Mouse (Mus musculus): Measurements from ENCODE around the gene Tjp1.

Tjp1 gene

DNA sequence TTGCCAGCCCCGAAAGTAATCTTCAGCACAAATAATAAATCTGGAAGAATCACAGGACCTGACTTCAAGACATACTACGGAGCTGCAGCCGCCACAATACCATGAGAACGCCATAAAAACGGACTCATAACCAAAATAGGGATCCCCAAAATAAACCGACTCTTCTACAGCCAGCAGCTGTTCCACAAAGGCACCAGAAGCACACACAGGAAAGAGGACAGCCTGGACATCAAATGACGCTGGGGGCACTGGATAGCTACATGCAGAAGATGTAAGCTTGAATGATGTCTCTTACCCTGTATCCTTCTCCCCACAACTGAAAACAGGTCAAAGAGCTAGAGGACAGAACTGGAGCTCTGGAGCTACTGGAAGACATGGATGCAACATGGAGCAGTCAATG, 138.0 kb downstream of the Tjp1 start:
- DNase-seq (ENCODE audit: low read depth in 2 of 2, low spot score in 2 of 2), result no peak

DNA sequence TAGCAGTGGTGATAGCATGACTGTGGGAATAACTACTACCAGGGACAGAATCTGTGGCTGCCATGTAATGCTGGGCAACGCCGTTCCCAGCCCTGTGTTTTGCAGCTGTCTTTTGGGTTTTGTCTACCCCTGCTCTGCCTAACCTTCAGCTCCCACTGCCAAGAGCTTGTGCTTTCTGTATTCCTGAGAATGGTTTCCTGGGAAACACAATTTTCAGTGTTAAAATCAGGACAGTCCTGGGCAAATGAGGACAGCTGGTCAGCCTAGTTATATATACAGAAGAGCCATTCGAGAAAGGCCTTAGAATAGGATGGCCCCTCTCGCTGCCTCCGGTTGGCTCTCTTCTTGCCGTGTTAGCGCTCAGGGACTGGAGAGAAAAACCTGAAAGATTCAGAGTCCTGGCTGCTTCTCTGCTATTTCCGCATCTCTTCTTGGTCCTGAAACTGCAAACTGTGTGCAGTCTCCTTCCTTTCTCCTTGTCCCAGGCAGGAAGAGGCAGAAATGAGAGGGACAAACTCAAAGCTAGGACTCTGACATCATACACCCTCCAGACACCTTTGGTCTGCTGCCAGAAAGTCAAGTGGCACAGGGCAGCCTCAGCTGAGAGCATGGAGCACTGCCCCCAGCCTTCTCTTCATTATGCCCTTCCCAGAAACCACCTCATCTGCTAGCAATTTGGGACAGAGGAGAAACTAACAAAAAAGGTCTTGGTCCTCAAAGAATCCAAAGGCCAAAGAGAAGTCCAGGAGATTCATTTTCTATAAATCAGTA, 139.2 kb downstream of the Tjp1 start:
- DNase-seq (ENCODE audit: low read depth in 2 of 2, low spot score in 2 of 2), result no peak

DNA sequence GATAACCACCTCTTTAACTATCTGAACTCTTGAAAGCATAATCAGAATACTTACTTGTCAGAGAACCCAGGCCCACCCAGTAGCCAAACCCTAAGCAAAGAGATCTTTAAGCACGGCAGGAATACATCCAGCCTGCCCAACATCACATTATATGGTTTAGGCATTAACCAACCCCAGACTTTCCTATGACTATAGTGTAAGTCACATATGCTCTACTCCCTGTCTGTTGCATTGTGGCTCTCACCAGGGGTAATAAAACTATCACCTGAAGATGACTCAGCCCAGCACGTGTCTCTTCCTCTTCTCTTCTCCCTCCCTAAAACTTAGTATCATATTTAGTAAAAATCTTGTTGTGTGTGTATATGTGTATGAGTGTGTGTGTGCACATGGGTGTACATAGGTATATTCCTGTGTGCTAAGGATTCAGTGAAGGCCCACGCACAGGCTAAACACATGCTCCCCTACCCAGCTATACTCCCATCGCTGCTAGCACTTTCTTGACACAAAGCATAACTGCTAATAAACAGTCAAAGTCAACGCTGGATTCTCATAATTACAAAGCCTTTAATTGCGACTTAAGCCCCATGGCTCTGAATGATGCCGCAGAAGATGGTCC, 139.9 kb downstream of the Tjp1 start:
- no peak for DNase-seq (ENCODE audit: low read depth in 2 of 2, low spot score in 2 of 2)

DNA sequence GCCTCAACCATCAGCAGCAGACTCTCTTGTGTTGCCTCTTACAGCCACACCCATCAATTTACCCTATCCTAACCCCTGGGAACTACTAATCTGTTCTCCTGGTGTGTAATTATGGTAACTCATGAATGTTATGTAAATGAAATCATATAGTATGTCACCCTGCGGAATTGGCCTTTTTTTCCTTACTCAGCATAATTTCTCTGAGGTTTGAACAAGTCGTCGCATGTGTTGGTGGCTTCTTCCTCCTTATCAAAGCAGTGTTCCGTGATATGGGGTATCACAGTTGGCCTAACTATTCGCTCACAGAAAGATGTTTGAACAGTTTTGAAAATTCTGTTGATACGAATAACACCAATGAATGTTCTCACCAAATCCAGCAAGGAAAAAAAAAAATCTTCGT, 142.8 kb downstream of the Tjp1 start:
- no peak for DNase-seq (ENCODE audit: low read depth in 2 of 2, low spot score in 2 of 2)

DNA sequence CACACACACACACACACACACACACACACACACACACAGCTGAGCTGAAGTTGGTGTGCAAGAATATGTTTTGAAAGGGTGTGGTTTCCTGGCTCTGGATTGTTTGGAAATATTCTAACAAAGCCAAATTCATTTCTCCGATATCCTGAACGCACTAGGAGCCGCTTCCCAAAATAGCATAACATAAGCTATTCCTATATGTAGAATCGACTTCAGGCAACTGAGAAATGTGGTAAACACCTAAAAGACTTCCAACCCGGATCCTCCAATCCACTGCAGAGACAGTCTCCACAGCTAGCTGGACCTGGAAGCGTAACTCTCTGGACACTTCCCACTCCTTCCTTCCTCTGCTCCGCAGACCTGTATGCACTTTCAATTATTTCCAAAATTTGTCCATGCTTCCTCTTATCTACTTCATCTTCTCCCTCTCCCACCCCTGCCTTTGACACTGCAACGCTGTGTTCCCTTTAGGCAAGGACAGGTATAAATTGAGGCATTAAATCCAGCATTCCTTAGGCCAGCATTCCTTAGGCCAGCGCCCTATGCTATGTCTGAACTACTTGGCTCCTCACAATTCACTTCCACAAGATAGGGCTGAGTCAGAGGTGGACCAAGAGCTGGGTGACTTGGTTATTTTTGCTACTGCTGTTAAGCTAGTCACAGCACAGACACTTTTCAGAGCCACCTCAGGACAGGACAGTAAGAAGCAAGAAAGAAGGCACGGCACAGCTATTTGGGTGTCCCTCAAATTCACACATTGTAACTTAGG, 144.9 kb downstream of the Tjp1 start:
- no peak for DNase-seq (ENCODE audit: low read depth in 2 of 2, low spot score in 2 of 2)

DNA sequence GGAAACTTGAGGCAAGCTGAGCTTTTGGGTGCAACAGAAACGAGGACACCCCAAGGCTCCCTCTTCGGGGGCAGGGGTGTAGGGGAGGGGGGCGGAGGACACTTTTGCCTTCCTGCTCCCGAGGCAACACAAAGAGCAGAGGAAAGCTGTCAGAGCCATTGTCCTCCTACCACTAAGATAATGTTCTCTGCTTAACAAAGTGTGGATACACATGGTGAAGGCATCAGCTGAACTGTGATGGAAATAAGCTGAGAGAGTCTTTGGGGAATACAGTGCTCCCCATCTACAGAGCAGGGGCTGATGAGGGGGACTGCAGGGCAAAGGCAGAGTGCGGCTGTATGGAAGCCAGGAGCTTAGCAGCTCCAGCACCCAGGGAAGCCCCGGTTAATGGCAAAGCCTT, 145.7 kb downstream of the Tjp1 start:
- no peak for DNase-seq (ENCODE audit: low read depth in 2 of 2, low spot score in 2 of 2)

DNA sequence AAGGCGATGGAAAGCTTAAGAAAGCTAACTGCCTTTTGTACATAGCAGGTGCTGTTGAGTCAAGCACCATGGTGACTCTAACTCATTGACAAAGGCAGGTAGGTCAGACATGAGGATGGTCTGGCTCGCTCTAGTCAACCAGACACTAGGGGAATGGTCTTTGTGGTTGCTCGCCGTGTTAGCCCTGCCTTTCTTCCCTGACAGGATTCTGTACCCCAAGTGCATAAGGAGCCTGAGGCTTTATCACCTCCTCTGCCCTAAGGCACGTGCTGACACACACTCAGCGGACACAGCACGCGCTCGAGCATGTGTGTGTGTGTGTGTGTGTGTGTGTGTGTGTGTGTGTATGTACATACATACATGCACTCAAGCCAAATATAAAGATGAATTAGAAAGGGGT, 146.9 kb downstream of the Tjp1 start:
- no peak for DNase-seq (ENCODE audit: low read depth in 2 of 2, low spot score in 2 of 2)

DNA sequence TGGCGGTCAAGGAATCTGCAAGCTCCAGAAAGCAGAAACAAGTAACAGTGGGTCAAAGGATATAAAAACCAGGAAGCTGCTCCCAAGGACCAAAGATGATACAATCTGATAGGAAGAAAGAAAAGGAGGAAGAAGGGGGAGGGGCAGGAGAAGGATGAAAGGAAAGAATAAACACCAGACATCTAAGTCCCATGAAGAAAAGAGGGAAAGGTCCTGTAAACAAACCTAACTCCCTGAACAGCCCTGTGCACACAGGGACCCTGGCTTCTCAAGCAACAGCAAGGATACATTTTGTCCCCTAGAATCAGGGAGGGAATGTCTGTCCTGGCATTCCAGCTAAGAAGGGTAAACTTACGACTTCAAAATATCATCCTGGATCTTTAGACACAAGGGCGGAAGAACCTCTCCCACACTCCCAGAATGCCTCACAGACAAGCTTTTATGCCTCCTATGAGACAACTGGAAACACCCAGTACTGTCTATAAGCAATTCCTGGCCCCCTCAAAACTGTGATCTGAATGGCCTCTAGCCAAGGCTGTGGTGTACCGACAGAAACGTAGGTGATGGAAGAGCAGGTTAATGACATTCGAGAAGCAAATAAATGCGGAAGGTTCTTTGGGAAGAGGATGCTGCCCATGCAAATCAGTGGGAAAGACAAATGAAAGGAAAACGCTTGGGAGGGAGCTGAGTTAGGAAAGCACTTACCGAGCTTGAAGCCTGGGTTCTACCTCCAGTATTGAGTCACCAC, 148.6 kb downstream of the Tjp1 start:
- no peak for DNase-seq (ENCODE audit: low read depth in 2 of 2, low spot score in 2 of 2)

DNA sequence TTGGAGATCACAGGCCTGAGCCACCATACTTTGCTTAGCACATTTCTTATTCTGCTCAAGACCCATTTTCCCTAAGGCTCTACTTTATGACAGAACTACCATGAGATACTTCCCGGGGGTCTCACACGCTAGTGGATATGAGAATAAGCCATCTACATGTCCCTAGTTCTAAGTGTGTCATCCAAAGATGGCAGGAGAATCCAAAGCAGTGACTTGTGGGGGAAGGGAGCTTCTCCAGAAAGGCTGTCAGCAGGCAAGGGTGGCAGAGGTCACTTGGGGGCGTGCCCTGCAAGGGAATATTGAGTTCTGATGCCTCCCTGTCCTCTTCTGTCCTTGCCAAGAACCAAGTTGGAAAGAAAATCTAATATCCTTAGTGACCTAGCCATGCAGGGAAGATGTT, 150.1 kb downstream of the Tjp1 start:
- DNase-seq (ENCODE audit: low read depth in 2 of 2, low spot score in 2 of 2), result no peak

DNA sequence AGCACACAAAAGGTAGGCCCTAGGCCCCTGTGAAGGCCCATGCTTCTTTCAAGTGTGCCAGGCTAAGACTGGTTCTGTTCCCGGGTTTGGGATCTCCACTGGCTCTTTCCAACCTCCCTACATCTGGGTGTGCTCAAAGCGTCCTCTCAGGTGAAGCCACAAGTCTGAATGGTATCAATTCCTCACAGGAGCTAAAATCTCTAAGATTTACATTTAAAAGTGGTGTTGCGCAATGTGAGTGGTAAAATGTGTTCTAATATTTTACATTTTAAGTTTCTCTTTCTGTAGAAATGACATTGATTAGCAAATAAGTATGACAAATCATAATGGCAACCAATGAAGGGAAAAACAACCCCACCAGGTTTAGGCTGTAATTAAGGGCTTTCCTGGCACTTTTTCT, 152.0 kb downstream of the Tjp1 start:
- no peak for DNase-seq (ENCODE audit: low read depth in 2 of 2, low spot score in 2 of 2)

DNA sequence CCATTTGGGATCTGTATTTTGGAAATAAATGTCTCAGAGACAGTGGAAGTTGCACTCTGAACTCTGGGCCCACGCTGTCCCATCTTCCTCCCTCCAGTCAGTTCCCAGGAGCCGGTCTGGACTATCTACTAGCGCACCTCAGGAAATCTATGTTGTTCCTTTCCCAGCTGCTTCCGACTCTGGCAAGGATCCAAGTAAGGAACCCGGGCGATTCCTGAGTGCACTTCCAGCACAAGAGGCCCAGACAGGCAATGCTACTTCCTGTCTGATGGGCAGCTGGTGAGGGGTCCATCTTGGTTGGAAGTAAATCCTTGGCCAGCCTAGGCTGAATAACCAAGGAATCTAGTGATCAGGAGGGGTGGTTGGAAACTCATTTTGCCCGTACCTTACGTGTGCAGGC, 152.4 kb downstream of the Tjp1 start:
- no peak for DNase-seq (ENCODE audit: low read depth in 2 of 2, low spot score in 2 of 2)

DNA sequence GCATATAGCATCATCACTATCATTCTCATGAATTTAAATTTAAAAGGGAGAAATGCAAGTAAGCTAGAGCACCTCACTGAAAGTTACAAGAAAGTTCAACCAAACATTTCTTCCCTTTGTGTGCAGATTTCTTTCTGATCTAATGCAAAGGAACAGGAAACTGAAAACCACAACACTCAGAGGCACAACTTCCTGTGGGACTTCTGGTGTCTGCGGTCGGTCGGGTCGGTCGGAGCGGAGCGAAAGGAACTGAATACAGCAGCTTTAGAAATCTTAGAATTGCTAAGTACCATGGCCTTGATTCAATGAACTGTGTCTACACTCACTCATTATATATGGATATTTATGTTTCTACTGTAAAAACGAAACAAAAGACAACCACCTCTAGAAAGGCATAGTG, 154.2 kb downstream of the Tjp1 start:
- peak in 1 of 2 experiments; percentile 35 for DNase-seq (ENCODE audit: low read depth in 2 of 2, low spot score in 2 of 2)

DNA sequence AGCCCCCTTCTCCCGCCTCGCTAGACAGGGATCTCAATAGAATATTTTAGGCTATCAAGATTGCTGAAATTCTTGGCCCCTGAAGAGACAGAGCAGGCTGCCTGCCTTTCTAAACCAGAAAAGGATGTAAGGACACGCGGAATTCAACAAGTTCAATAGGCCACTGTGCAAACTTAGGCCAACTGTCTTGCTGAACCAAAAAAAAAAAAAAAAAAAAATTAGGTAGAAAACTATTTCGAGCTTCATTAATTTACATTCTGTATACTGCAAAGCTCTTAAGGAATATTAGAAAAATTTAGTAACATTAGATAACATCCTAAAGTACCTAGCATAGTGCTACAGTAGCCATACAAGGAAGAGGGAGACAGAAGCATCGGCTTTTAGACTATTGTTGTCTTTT, 155.8 kb downstream of the Tjp1 start:
- DNase-seq (ENCODE audit: low read depth in 2 of 2, low spot score in 2 of 2), result no peak

DNA sequence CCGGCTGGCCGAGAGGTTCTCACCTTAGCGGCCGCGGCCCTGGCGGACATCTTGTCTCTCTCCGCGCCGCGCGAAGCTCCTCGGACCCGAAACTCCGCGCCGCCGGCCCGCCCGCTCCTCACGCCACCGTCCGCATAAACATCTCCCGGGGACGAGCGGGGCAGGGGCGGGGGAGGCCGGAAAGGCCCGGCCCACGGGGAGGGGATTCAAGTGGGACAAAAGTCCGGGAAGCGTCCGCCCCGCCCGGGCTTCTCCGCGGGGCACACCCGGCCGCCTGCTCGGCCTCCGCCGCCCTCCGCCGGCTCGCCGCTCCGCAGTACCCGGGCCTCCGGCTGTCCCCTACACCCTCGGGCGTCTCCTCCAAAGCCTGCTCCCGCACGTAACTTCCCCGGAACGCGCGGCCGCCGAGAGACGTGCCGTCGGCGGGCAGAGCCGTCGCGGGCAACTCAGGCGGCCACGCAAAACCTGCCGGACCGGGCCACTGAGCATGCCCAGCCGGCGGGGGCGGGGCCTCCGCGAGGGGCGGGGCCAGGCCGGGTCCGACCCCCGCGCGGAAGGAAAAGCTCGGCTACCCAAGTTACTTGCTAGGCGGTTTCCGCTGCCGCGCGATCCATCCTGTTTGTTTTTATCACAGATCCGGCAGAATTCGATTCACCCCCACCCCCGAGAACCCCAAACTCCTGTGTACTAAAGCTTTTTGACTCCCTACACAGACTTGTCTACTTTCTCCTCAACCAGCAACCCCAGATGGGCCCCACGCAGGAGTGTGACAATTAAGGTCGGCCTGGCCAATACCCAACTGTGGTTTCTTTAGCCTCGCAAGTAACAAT, 156.6 kb downstream of the Tjp1 start:
- DNase-seq (ENCODE audit: low read depth in 2 of 2, low spot score in 2 of 2), result peak in 1 of 2 experiments; percentile 4

DNA sequence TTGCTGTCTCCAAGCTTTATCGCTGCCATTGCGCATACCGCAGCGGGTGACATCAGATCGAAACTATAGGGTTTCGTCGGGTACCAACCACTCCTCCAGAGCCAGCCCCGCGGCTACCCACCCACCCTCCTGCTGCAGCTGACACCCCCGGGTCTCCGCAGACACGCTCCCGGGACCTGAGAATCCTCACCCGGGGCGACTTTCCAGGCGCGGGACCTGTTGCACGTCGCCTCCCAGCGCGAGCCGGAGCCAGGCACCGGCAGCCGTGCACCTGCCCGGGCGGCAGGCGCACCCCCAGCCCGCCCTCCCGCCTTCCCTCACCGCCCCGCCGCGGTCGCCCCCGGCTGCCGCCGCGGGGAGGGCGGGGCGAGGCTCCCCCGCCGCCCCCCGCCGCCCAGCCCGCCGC, 157.2 kb downstream of the Tjp1 start:
- DNase-seq (ENCODE audit: low read depth in 2 of 2, low spot score in 2 of 2), result no peak

DNA sequence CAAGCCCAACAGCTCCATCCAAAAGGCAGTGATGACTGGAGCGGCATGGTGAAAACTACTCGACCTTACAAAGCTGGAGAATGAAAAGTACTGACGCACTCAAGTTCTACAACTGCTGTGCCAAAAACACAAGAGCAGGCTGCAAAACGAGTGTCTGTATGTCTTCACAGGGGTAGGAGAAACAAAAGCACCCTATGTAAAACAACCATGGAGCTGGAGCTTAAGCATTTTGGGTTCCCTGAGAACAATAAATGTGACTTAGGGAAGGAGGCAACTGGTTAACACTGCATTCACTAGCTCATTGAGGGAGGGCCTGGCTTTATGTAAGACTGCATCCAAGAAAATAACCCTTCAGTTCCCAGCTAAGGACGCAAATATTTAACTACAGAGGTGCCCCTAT, 158.5 kb downstream of the Tjp1 start:
- DNase-seq (ENCODE audit: low read depth in 2 of 2, low spot score in 2 of 2), result no peak

DNA sequence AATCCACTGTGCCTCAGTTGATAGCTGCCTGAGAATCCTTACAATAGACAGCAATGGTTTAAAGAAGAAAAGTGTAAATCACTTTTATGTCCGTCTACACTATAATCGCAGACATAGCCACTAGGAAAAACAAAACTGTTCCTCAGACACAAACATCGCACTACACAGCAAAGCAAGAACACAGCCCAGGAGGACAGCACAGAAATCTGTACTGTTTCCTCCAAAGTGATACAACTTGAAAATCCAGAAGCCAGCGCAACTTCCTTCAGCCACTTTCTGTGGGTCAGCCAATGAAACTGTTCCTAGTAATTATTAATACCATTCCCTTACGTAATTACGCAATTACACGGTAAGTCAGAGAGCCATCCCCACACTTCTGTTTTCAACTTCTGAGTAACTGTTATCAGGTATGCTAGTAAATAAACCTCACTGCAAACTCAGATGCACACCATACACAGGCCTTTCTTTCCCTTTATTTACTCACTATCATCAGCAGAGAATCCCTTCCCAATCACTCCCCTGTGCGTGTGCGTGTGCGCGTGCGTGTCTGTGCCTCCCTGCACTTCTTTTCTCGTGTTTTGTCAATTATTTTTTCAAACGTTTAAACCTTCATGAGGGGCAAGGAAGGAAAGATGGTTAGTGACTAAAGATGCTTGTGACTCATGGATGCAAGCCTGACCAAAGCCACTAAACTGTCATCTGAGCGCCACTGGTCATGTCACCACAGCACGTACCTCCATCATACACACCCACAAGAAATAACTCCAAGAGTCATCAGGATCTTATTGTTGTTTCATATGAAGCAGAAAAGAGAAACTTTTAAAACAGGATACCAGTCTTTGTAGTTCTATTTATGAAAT, 160.0 kb downstream of the Tjp1 start:
- DNase-seq (ENCODE audit: low read depth in 2 of 2, low spot score in 2 of 2), result no peak

DNA sequence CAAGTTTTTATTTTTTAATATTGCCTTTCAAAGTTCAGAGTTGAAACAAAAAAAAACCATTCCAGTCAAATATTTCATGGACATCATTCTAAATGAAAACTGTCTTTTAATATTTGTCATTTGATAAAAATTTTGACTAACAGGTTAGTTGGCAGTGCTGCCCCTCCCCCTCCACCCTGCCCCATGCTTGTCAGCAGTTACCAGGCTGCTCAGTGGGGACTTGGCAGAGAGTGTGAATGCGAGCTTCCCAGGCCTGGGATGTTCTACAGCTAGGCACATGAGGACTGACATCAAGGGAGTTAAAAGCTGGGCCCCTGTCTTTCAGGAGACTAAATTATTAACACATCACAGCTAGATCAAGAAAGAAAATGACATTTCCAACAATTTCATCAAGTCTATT, 161.4 kb downstream of the Tjp1 start:
- no peak for DNase-seq (ENCODE audit: low read depth in 2 of 2, low spot score in 2 of 2)

DNA sequence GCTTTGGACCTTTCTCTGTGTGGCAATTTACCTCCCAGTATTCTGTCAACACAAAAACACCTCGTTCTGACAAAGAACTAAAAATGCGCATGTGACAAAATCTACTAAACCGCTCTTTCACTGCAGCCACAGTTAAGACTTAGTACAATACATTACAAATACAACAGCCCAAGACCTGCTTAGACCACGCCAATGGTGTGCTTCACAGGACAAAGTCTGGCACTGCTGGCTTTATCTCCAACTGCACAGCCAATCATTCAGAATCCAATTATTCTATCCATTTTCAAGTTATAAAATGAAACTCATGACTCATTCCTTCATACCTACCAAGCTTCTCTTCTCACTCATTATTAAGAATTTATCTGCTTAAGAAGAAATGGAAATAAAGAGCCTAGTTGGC, 162.0 kb downstream of the Tjp1 start:
- DNase-seq (ENCODE audit: low read depth in 2 of 2, low spot score in 2 of 2), result no peak

DNA sequence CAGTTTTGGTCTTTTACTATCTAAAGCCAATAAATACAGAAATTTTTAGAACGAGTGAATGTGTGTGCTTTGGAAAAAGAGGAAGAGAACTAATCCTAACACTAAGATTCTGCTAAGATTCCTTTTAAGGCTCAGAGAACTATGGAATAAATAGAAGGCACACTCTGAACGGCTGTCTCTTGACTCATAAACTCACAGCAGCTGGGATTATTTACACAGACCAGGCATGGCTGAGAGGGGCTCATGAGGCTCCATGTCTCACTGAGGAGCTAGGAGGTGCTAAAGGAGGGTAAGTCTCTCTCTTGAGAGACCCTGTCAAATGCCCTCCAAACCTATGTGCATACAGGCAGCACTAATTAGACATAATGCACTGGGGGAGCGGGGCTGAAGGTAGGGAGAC, 167.3 kb downstream of the Tjp1 start:
- DNase-seq (ENCODE audit: low read depth in 2 of 2, low spot score in 2 of 2), result no peak

Measured in CD8-positive naive resting alpha-beta T cell, adult 2 months (primary cell).